Mouse (Mus musculus): ENCODE results near the gene 1700025G04Rik.

The 1700025G04Rik gene

DNA sequence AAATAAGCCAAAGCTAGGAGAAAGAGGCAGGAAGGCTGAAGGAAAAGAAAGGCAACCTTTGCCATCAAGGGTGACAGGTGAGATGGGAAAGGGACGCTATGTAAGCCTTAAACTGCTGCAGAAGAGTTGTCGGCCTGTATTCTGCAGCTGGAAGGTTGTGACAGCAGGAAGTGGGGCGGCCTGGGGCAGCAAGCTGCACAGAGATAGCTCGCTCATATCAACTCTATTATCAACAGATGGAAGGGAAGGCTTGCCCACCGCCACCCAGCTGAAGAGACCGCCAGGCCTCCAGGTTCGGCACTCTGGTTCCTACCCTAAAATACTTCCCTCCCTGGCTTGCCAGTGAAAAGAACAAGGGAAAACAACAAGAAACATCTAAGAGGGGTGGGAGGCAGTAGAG, 39.9 kb downstream of the 1700025G04Rik start:
- H3K4me3 ChIP-seq (replicated peaks; ENCODE audit: low read length), result no peak overlapping the region
- TF ChIP-seq CTCF (conservative IDR thresholded peaks at IDR 0.05; ENCODE audit: low read length) (no peak), NANOG (IDR thresholded peaks at IDR 0.05; ENCODE audit: borderline replicate concordance, low read length) (no peak), POU5F1 (IDR thresholded peaks at IDR 0.05; ENCODE audit: borderline replicate concordance, low read length) (no peak)
- no peaks in the 10 kb centered on the region for H3K27me3 ChIP-seq (ENCODE audit: insufficient read depth, low read length)
- no peaks in the 10 kb centered on the region for H3K36me3 ChIP-seq (ENCODE audit: insufficient read depth, low read length)
- no peaks in the 10 kb centered on the region for H3K4me1 ChIP-seq (replicated peaks; ENCODE audit: low read depth, low read length)
- no peaks in the 10 kb centered on the region for H3K9me3 ChIP-seq (ENCODE audit: low read length)

DNA sequence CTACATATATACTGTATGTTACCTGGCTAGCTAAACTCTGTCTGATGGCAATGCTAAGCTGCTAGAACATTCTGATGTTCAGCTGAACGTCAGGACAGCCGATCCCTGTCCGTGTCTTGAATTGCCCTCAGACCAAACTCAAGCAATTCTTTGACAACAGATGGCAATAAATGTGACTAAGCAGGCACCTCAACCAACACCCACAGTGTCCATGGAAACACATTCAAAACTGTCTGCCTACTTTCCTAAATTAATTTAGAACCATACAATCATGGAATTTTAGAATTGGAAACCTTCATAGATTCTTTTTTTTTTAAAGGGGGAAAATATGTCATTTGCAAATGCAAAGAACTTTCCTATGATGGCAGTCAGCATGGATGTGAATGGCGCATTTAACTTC, 41.6 kb downstream of the 1700025G04Rik start:
- TF ChIP-seq POU5F1 (IDR thresholded peaks at IDR 0.05; ENCODE audit: borderline replicate concordance, low read length) (no peak), CTCF (conservative IDR thresholded peaks at IDR 0.05; ENCODE audit: low read length) (no peak), NANOG (IDR thresholded peaks at IDR 0.05; ENCODE audit: borderline replicate concordance, low read length) (no peak)
- Histone ChIP-seq H3K4me1 (replicated peaks; ENCODE audit: low read depth, low read length) (no peaks in the 10 kb centered on the region), H3K27me3 (ENCODE audit: insufficient read depth, low read length) (no peaks in the 10 kb centered on the region), H3K9me3 (ENCODE audit: low read length) (no peaks in the 10 kb centered on the region), H3K36me3 (ENCODE audit: insufficient read depth, low read length) (no peaks in the 10 kb centered on the region), H3K4me3 (replicated peaks; ENCODE audit: low read length) (no peak overlapping the region)

DNA sequence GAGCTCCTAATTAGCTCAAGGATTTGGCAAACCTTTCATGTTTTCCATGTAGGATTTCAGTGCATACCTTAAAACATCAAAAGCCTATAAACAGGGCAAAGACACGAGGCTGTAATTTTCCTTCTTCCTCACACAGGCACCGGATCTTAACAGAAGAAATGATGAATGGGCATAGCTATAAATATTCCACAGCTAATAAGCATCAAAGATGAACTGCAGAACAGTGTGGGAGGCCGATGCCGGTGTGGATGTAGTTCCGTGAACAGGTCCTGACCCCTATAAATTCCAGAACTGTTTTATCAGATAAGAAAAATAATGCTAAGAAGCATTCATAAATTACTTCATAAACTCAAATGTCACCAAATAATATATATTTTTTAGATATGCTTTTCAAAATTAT, 42.5 kb downstream of the 1700025G04Rik start:
- H3K4me1 ChIP-seq (replicated peaks; ENCODE audit: low read depth, low read length), result no peaks in the 10 kb centered on the region
- TF ChIP-seq CTCF (conservative IDR thresholded peaks at IDR 0.05; ENCODE audit: low read length) (no peak), NANOG (IDR thresholded peaks at IDR 0.05; ENCODE audit: borderline replicate concordance, low read length) (no peak), POU5F1 (IDR thresholded peaks at IDR 0.05; ENCODE audit: borderline replicate concordance, low read length) (no peak)

DNA sequence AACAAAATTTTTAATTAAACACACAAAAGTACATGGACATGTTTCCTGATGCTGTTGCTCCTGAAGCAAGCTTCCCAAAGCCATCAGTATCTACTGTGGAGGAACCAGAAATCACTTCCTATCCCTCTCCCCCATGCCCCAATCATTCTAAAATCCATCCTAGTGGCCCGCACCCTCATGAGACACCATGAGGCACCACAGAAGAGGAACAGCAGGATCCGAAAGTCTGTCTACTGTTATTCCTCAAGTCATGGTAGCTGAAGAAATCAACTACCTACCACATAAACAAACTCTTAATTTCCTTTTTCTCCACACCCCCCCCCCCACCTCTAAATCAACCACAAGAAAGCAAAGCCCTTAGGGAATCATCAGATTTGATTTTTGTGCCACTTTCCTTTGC, 46.5 kb downstream of the 1700025G04Rik start:
- Histone ChIP-seq H3K27me3 (ENCODE audit: insufficient read depth, low read length) (no peaks in the 10 kb centered on the region), H3K36me3 (ENCODE audit: insufficient read depth, low read length) (no peaks in the 10 kb centered on the region), H3K9me3 (ENCODE audit: low read length) (no peaks in the 10 kb centered on the region), H3K4me1 (replicated peaks; ENCODE audit: low read depth, low read length) (no peaks in the 10 kb centered on the region; the same call in 1 of the 2 replicates), H3K4me3 (replicated peaks; ENCODE audit: low read length) (no peak overlapping the region)
- no peak for TF ChIP-seq NANOG (IDR thresholded peaks at IDR 0.05; ENCODE audit: borderline replicate concordance, low read length)
- no peak for TF ChIP-seq POU5F1 (IDR thresholded peaks at IDR 0.05; ENCODE audit: borderline replicate concordance, low read length)
- no peak for TF ChIP-seq CTCF (conservative IDR thresholded peaks at IDR 0.05; ENCODE audit: low read length)

More for the DNA sequence above, 42.5 kb downstream of the 1700025G04Rik start:
- Histone ChIP-seq H3K36me3 (ENCODE audit: insufficient read depth, low read length) (no peaks in the 10 kb centered on the region), H3K9me3 (ENCODE audit: low read length) (no peaks in the 10 kb centered on the region), H3K4me3 (replicated peaks; ENCODE audit: low read length) (no peak overlapping the region), H3K27me3 (ENCODE audit: insufficient read depth, low read length) (no peaks in the 10 kb centered on the region)

DNA sequence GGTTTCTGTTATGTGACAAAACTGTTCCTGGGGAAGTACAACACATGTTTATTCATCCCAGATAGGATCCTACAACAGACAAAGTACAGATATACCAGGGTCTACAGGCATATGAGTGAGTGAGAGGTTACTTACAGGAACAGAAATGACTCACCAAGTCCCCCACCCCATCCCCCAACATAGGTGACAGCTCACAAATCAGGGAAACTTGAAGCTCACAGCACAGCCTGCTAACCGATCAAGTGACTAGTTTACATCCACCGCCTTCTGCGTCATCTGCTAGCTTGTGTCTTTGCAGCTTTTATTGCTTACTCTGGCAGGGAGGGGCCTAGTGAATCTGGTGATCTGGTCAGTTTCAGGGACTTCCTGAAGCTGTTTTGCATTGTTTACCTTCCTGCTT, 47.5 kb downstream of the 1700025G04Rik start:
- Histone ChIP-seq H3K4me3 (replicated peaks; ENCODE audit: low read length) (no peak overlapping the region), H3K4me1 (replicated peaks; ENCODE audit: low read depth, low read length) (peaks cover 4% of the 10 kb centered on the region; the same call in 1 of the 2 replicates)
- TF ChIP-seq POU5F1 (IDR thresholded peaks at IDR 0.05; ENCODE audit: borderline replicate concordance, low read length), result no peak

DNA sequence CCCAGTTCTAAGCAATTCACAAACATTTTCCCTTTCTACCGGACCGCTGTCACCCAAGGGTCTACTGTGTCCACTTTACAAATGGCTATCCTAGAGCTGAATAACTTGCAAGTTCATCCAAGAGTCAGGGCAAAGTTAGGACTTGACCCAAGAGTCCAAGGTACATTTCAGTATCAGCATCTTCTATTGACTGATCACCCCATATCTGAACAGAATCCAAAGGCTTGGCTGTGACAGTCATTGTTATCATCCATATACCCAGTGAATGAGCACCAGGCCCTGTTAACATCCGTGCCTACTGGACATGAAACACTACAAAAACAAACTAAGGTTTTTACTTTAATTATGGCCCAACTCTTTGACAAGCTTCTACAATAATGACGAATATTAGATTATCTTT, 48.9 kb downstream of the 1700025G04Rik start:
- peaks cover 4% of the 10 kb centered on the region; the same call in 1 of the 2 replicates for H3K4me1 ChIP-seq (replicated peaks; ENCODE audit: low read depth, low read length)
- H3K27me3 ChIP-seq (ENCODE audit: insufficient read depth, low read length), result no peaks in the 10 kb centered on the region
- H3K9me3 ChIP-seq (ENCODE audit: low read length), result no peaks in the 10 kb centered on the region
- no peak overlapping the region for H3K4me3 ChIP-seq (replicated peaks; ENCODE audit: low read length)
- H3K36me3 ChIP-seq (ENCODE audit: insufficient read depth, low read length), result no peaks in the 10 kb centered on the region
- TF ChIP-seq POU5F1 (IDR thresholded peaks at IDR 0.05; ENCODE audit: borderline replicate concordance, low read length) (no peak), NANOG (IDR thresholded peaks at IDR 0.05; ENCODE audit: borderline replicate concordance, low read length) (no peak), CTCF (conservative IDR thresholded peaks at IDR 0.05; ENCODE audit: low read length) (no peak)

More for the DNA sequence above, 47.5 kb downstream of the 1700025G04Rik start:
- H3K9me3 ChIP-seq (ENCODE audit: low read length), result no peaks in the 10 kb centered on the region
- H3K27me3 ChIP-seq (ENCODE audit: insufficient read depth, low read length), result no peaks in the 10 kb centered on the region
- H3K36me3 ChIP-seq (ENCODE audit: insufficient read depth, low read length), result no peaks in the 10 kb centered on the region

DNA sequence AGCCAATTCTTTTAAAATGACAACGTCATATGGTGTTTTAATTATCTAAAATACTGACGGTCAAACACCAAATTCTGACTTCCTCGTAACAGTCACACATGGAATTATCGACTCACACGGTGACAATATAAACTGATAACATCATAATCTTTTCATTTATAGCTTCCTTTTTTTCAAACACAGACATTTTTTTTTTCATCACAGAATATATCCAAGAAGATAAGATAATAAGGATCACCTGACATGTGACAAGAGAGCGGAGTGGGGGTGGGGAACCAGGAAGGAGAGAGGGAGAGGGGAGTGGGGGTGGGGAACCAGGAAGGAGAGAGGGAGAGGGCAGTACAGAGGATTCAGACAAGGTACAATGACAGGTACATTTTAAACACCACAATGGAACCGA, 49.9 kb downstream of the 1700025G04Rik start:
- no peak for TF ChIP-seq CTCF (conservative IDR thresholded peaks at IDR 0.05; ENCODE audit: low read length)
- no peak for TF ChIP-seq NANOG (IDR thresholded peaks at IDR 0.05; ENCODE audit: borderline replicate concordance, low read length)
- TF ChIP-seq POU5F1 (IDR thresholded peaks at IDR 0.05; ENCODE audit: borderline replicate concordance, low read length), result no peak
- Histone ChIP-seq H3K27me3 (ENCODE audit: insufficient read depth, low read length) (no peaks in the 10 kb centered on the region), H3K4me3 (replicated peaks; ENCODE audit: low read length) (no peak overlapping the region), H3K36me3 (ENCODE audit: insufficient read depth, low read length) (no peaks in the 10 kb centered on the region), H3K4me1 (replicated peaks; ENCODE audit: low read depth, low read length) (peaks cover 4% of the 10 kb centered on the region; the same call in 1 of the 2 replicates), H3K9me3 (ENCODE audit: low read length) (no peaks in the 10 kb centered on the region)

DNA sequence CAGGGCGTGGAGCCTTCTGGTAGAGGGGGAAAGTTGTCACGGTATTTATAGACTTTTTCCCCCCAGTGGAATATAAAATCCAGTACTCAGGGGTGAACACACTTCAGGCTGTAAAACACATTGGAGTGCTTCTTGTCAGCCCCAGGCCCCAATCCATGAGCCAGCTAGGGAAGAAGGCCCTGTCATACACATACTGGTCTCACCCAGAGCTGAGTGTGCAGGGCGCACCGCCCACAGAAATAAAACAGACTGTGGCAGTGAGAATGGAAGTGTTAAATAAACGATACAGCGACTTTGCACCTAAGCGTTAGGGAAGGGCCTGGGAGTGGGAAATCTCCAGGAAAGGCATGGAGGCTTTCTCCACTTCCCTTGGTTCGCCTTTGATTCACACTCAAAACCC, 50.3 kb downstream of the 1700025G04Rik start:
- H3K36me3 ChIP-seq (ENCODE audit: insufficient read depth, low read length), result no peaks in the 10 kb centered on the region
- TF ChIP-seq POU5F1 (IDR thresholded peaks at IDR 0.05; ENCODE audit: borderline replicate concordance, low read length) (no peak), CTCF (conservative IDR thresholded peaks at IDR 0.05; ENCODE audit: low read length) (no peak), NANOG (IDR thresholded peaks at IDR 0.05; ENCODE audit: borderline replicate concordance, low read length) (no peak)
- H3K4me1 ChIP-seq (replicated peaks; ENCODE audit: low read depth, low read length), result peaks cover 4% of the 10 kb centered on the region; the same call in 1 of the 2 replicates
- no peaks in the 10 kb centered on the region for H3K9me3 ChIP-seq (ENCODE audit: low read length)
- H3K4me3 ChIP-seq (replicated peaks; ENCODE audit: low read length), result no peak overlapping the region
- H3K27me3 ChIP-seq (ENCODE audit: insufficient read depth, low read length), result no peaks in the 10 kb centered on the region

DNA sequence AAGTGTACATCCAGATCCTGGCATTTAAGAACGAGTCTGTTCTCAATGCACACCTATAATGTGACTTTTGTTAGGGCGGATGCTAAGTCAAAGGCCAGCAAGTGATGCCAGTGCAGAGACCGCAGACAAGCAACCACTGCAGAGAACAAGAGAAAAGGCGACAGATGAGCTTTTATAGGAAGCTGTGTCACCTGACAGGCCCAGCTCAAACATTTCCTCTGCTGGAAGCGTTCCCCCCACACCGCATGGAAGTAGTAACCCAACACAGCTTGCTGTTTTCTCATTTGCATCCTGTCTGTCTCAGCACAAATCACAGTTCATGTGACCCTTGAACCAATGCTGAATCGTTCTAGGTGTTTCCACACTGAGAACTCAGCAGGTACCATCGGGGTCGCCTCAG, 51.8 kb downstream of the 1700025G04Rik start:
- Histone ChIP-seq H3K27me3 (ENCODE audit: insufficient read depth, low read length) (no peaks in the 10 kb centered on the region), H3K4me1 (replicated peaks; ENCODE audit: low read depth, low read length) (peaks cover 4% of the 10 kb centered on the region; the same call in 1 of the 2 replicates), H3K4me3 (replicated peaks; ENCODE audit: low read length) (no peak overlapping the region), H3K36me3 (ENCODE audit: insufficient read depth, low read length) (no peaks in the 10 kb centered on the region), H3K9me3 (ENCODE audit: low read length) (no peaks in the 10 kb centered on the region)
- TF ChIP-seq CTCF (conservative IDR thresholded peaks at IDR 0.05; ENCODE audit: low read length), result no peak
- TF ChIP-seq POU5F1 (IDR thresholded peaks at IDR 0.05; ENCODE audit: borderline replicate concordance, low read length), result no peak
- TF ChIP-seq NANOG (IDR thresholded peaks at IDR 0.05; ENCODE audit: borderline replicate concordance, low read length), result no peak
